In genomic region chr3:17319213-17319612, GRCm38 (mm10) we compare ENCODE assay signal across 8 mouse cellular contexts.
A peak's percentile ranks its signal among the peaks of the same experiment; 100 is the strongest.
DNase-seq lines count a peak whose midpoint lies in the region; ATAC-seq and TF ChIP-seq lines count a peak whose summit lies in the region.

No protein-coding gene starts in this region.

- TF ChIP-seq CTCF in ES-Bruce4 (IDR thresholded peaks at IDR 0.05; ENCODE audit: low read depth, low read length), result no peak
- TF ChIP-seq CTCF in forebrain, postnatal 0 days (IDR thresholded peaks at IDR 0.05; ENCODE audit: low read depth), result peak; percentile 24; the same call in 1 of the 2 replicates

- no peaks in the 10 kb centered on the region for H3K27me3 ChIP-seq in ES-Bruce4 (ENCODE audit: control insufficient read depth, insufficient read depth, low read length, poor library complexity, severe bottlenecking)
- H3K27me3 ChIP-seq in forebrain, postnatal 0 days (ENCODE audit: insufficient read depth, low read length), result no peaks in the 10 kb centered on the region

- no peaks in the 10 kb centered on the region for H3K36me3 ChIP-seq in ES-Bruce4 (ENCODE audit: control insufficient read depth, insufficient read depth, low read length, poor library complexity, severe bottlenecking)
- H3K36me3 ChIP-seq in forebrain, postnatal 0 days (ENCODE audit: insufficient read depth), result no peaks in the 10 kb centered on the region

- 12% methylated on average over 9 of the region's 9 CpGs for WGBS in forebrain, postnatal 0 days

- intact Hi-C loops in left cerebral cortex, postnatal 36 days (cut with DNase I), result no loop called here

- no peak overlapping the region for H3K4me3 ChIP-seq in ES-Bruce4 (ENCODE audit: low read depth, low read length)
- no peak overlapping the region for H3K4me3 ChIP-seq in forebrain, postnatal 0 days (ENCODE audit: low read depth, low read length)

- 0 out of 2 replicates have a peak, but pooled peaks have one; percentile 31 for TF ChIP-seq EP300 in ES-Bruce4 (IDR thresholded peaks at IDR 0.05; ENCODE audit: insufficient read depth, low read depth, low read length)

- H3K9ac ChIP-seq in ES-Bruce4 (ENCODE audit: low read depth, poor library complexity, severe bottlenecking), result no peak overlapping the region
- 0 out of 2 replicates have a peak overlapping the region, but pooled peaks have one; percentile 14 for H3K9ac ChIP-seq in forebrain, postnatal 0 days

- ATAC-seq in forebrain, postnatal 0 days, result peak; percentile 66

- peak overlapping the region; percentile 19; the same call in 1 of the 2 replicates for H3K4me2 ChIP-seq in forebrain, postnatal 0 days (ENCODE audit: low read depth)

- peak; percentile 3 for DNase-seq in adrenal gland, postnatal 14 days
- DNase-seq in adrenal gland, postnatal 10 days, result no peak
- peak; percentile 45 for DNase-seq in forebrain, postnatal 0 days
- peak; percentile 18 to 38 for DNase-seq in left cerebral cortex, postnatal 36 days (ENCODE audit: low spot score in 2 of 2)
- DNase-seq in right cerebral cortex, postnatal 14 days, result peak; percentile 31
- no peak for DNase-seq in gastrocnemius, postnatal 25 days
- no peak for DNase-seq in adrenal gland, postnatal 4 days (ENCODE audit: low spot score in 2 of 2)

- TF ChIP-seq POLR2A in ES-Bruce4 (IDR thresholded peaks at IDR 0.05; ENCODE audit: insufficient read depth, low read length), result no peak

- H3K27ac ChIP-seq in ES-Bruce4 (ENCODE audit: insufficient read depth, low read length), result no peak overlapping the region
- H3K27ac ChIP-seq in forebrain, postnatal 0 days (ENCODE audit: low read depth, low read length), result no peak overlapping the region

- H3K9me3 ChIP-seq in ES-Bruce4 (replicated peaks; ENCODE audit: control insufficient read depth, insufficient read depth, low read length, poor library complexity, severe bottlenecking), result no peaks in the 10 kb centered on the region
- no peaks in the 10 kb centered on the region for H3K9me3 ChIP-seq in forebrain, postnatal 0 days (ENCODE audit: low read length)

- H3K4me1 ChIP-seq in ES-Bruce4 (ENCODE audit: control insufficient read depth, insufficient read depth, low read length), result no peaks in the 10 kb centered on the region
- H3K4me1 ChIP-seq in forebrain, postnatal 0 days (ENCODE audit: insufficient read depth), result no peaks in the 10 kb centered on the region

Comparison
In these comparisons a context has a peak if more than half of its experiments do, and no peak if none do; other contexts are left out.
1. DNase-seq: peak in adrenal gland, postnatal 14 days (single experiment), forebrain, postnatal 0 days (single experiment), left cerebral cortex, postnatal 36 days (2 of 2) and right cerebral cortex, postnatal 14 days (single experiment); none in adrenal gland, postnatal 10 days (single experiment), gastrocnemius, postnatal 25 days (single experiment) and adrenal gland, postnatal 4 days (0 of 2).